Mouse (Mus musculus) leukemia stem cell, adult 10-12 weeks (primary cell): Measurements from ENCODE around the gene Olfr10. TPM values are rescaled to one million over a fixed set of nuclear protein-coding genes. Genes with fewer than 3 reads are reported as not detected.

Experiments
- polyA plus RNA-seq: library from polyadenylated mRNA; stranded (reverse); fragments of >175 nt; gene quantifications from 2 replicates; pipeline ENCODE4 v1.2.3, GENCODE M21; 2012; ENCODE audit warnings: low replicate concordance

Olfr10 gene
- polyA plus RNA-seq: not detected in 2 replicates

GRCm38 (mm10) chr11:49304441-49304840 is at the start of gene Olfr10:
Gene Olfr10 (plus strand): TSS chr11:49304741.

DNA sequence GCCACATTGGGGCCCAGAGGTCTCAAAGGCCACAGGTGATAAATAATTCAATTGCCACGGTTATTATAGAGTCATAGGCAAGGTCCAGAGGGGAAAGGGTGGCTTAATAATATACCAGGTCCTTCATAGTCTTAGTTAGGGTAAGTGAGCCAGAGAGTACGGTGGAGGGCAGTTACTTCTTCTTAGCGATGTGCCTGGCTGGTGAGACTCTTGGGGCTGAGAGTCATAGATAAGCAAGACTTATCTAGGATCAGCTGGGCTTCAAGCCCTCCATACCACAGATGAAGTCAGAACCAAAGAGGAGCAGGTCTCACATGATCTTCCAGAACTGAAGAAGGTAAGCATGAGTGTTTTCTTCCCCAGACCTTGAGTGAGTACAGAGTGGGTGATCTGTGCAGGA is 26.3 kb upstream of the Olfr10 start, which contains the start of gene Olfr1393:
Gene Olfr1393 (plus strand): TSS at position 83 of the 400 bp plus-strand sequence.

GRCm38 (mm10) chr11:49284982-49285381 is 19.6 kb upstream of the Olfr10 start, which contains the start of gene Olfr1392:
Gene Olfr1392 (plus strand): TSS chr11:49285282.

DNA sequence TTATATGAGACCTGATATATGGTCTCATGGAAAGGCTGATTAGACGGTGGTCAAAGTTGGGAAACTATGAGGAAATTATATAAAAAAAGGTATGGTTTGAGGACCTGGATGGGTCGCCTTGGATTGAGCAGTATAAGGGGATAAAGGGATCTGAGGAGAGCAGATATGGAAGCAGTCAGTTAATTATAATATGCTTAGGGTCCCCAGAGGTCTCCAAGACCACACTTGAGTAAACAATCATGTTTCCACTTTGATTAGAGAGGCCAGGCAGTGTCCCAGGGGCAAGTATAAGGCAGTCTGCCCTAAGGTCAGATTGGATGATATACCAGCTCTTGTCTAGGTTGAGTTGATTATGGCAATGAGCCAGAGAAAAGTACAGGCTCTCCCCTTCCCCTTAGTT is 17.9 kb downstream of the Olfr10 start, which contains the start of gene Olfr1391:
Gene Olfr1391 (plus strand): TSS at position 301 of the 400 bp plus-strand sequence.

GRCm38 (mm10) chr11:49334888-49335287 is 30.3 kb downstream of the Olfr10 start, which contains the start of gene Olfr1390:
Gene Olfr1390 (plus strand): TSS chr11:49335188.

Other genes starting within 250 kb of the Olfr10 start
- gene Tgtp2, start 240.5 kb upstream of the Olfr10 start, polyA plus RNA-seq: 11.7 and 11.9 TPM in 2 replicates
- gene Ifi47, start 228.2 kb upstream of the Olfr10 start, polyA plus RNA-seq: 2.3 and 3.4 TPM in 2 replicates
- not detected in 2 replicates for gene Olfr1396, start 189.9 kb upstream of the Olfr10 start, polyA plus RNA-seq
- not detected in 2 replicates for gene Olfr1395, start 162.5 kb upstream of the Olfr10 start, polyA plus RNA-seq
- gene Olfr1394, start 150.4 kb upstream of the Olfr10 start, polyA plus RNA-seq: not detected in 2 replicates
- not detected in 2 replicates for gene Btnl9, start 117.6 kb upstream of the Olfr10 start, polyA plus RNA-seq
- 4.6 and 6.1 TPM in 2 replicates for gene Zfp62, start 101.4 kb upstream of the Olfr10 start, polyA plus RNA-seq
- gene Mgat1, start 60.5 kb upstream of the Olfr10 start, polyA plus RNA-seq: 127 and 153 TPM in 2 replicates
- gene Olfr1393, start 26.4 kb upstream of the Olfr10 start, polyA plus RNA-seq: not detected in 2 replicates
- gene Olfr1392, start 19.5 kb upstream of the Olfr10 start, polyA plus RNA-seq: not detected in 2 replicates
- gene Olfr1391, start 18.0 kb downstream of the Olfr10 start, polyA plus RNA-seq: not detected in 2 replicates
- gene Olfr1390, start 30.4 kb downstream of the Olfr10 start, polyA plus RNA-seq: not detected in 2 replicates
- gene Olfr1389, start 118.3 kb downstream of the Olfr10 start, polyA plus RNA-seq: 0.23 TPM in 1 of 2 replicates, not detected in the other
- gene Olfr1388, start 131.9 kb downstream of the Olfr10 start, polyA plus RNA-seq: not detected in 2 replicates
- not detected in 2 replicates for gene Olfr1387, start 150.6 kb downstream of the Olfr10 start, polyA plus RNA-seq
- not detected in 2 replicates for gene Olfr1386, start 160.3 kb downstream of the Olfr10 start, polyA plus RNA-seq
- gene Olfr1385, start 184.3 kb downstream of the Olfr10 start, polyA plus RNA-seq: not detected in 2 replicates
- not detected in 2 replicates for gene Olfr1384, start 202.0 kb downstream of the Olfr10 start, polyA plus RNA-seq
- not detected in 2 replicates for gene Olfr1383, start 214.9 kb downstream of the Olfr10 start, polyA plus RNA-seq
- gene Olfr1382, start 223.5 kb downstream of the Olfr10 start, polyA plus RNA-seq: not detected in 2 replicates
- not detected in 2 replicates for gene Olfr1381, start 238.7 kb downstream of the Olfr10 start, polyA plus RNA-seq